Mouse (Mus musculus): ENCODE measurements around the gene Jarid2. TPM values are rescaled to one million over a fixed set of nuclear protein-coding genes. Genes with fewer than 3 reads are reported as not detected.
"Not testable (repeated sequence)": the region's sequence is repeated elsewhere in the genome, so short reads cannot be mapped to it uniquely, and the experiment has no call there.

Gene Jarid2
- 10.2 and 13.6 TPM in 2 replicates for polyA plus RNA-seq (2012; rRNA removed)

DNA sequence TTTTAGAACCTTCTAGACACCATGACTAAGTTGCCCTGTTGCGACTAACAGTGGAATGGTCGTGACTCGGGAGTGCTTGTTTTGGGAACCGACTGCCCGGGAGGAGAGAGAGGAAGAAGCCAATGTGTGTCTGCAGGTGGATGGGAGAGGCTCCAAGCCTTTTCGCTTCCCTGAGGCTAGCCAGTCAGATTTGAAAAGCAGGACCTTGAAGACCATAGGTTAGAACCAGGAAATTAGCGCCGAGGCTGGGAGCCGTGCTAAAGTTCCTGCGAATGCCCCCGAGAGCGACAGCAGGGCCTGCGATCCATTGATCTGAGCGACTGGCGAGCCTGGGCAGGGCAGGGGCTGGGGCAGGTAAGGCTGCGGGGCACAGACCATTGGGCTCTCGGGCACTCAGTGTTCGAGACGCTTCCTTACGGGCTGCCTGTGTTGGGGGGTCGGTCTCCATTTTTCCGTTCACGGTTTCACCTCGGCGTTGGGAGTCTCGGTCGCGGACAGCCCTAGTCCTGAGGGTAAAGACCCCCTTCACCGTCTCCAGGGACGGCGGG is at the start of gene Jarid2:
TSS of gene Jarid2 (plus strand) at position 51 of the 548 bp plus-strand sequence.
- DNase-seq (ENCODE audit: low read depth): no peak

DNA sequence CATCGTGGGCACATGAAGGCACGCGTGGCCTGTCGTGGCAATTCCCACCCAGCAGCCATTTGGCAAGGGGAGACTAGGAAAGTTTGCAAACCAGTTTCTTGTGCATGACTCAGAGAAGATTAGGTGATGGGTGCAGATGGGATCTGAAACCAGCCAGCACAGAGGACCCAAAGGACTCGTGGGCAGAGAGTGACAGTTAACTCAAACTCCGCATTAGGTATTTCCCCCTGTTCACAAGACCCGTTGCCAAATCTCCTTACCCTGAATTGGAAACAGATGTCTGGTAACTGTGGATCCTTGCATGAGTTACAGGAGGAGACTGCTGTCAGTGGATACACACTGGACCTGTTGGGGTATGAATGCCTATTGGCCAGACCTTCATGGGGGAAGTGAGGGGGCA is 48.2 kb upstream of the Jarid2 start:
- DNase-seq (ENCODE audit: low read depth): no peak

DNA sequence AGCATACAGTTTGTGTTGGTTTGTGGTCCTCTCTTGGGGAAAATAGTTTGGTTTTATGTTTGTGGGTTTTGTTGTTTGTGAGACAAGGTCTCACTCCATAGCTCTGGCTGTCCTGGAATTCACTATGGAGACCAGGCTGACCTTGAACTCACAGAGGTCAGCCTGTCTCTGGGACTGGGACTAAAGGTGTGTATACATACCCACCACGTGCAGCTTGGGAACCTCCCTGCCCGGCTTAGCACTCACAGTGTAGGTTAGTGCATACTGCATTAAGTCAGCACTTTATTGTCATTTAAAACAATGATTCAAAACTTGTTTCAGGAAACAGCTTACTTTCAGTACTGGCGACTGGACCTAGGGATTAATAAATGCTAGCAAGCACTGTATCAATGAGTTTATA is 41.1 kb upstream of the Jarid2 start:
- DNase-seq (ENCODE audit: low read depth): no peak

DNA sequence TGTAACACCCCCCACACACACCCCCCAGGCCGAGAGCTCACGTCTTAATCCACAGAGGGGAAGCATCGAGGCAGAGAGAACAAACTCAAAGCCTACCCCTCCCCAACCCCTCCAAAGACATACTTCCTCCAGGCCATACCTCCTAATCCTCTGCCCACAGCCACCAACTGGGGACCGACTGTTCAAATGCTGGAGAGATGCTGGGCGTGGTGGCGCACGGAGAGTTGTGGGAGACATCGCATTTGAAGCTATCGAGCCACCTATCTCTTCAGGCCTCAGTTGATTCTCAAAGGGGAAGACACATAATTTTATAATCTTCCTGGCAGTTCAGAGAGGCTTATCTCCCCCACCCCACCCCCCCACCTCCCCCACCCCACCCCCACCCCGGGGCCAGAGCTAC is 31.6 kb upstream of the Jarid2 start:
- no peak for DNase-seq (ENCODE audit: low read depth)

DNA sequence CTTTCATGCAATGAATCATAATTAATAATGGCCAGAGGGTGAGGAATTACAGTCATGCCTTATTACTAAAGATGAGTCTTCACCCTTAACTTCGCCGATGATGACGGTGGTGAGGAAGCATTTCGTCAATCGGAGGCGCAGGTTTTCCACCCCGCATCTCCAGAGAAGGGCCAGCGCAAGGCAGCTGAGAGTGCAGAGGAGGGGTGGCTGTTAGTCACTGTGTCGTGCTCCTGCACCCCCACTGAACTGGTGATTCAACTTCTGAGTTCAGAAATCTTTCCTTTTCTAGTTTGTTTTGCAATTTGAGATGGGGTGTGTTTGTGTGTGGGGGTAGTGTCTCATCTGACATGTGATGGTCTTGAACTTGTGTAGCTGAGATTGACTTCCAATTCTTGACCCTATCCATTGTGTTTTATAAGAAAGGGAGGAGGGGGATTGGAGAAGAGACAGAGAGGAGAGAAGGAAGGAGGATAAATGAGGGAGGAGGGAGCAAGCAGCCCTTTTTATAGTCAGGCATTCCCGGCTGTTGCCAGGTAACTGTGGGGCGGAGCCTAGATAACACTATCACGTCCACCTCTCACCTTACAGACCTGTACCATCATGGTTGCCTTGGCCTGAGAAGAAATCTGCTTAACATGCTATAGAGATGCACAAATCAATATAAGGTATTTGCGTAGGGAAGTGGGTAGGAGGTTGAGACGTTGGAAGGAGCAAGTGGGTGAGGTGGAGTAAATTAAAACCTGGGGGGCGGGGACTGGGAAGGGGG is 25.1 kb upstream of the Jarid2 start:
- no peak for DNase-seq (ENCODE audit: low read depth)

DNA sequence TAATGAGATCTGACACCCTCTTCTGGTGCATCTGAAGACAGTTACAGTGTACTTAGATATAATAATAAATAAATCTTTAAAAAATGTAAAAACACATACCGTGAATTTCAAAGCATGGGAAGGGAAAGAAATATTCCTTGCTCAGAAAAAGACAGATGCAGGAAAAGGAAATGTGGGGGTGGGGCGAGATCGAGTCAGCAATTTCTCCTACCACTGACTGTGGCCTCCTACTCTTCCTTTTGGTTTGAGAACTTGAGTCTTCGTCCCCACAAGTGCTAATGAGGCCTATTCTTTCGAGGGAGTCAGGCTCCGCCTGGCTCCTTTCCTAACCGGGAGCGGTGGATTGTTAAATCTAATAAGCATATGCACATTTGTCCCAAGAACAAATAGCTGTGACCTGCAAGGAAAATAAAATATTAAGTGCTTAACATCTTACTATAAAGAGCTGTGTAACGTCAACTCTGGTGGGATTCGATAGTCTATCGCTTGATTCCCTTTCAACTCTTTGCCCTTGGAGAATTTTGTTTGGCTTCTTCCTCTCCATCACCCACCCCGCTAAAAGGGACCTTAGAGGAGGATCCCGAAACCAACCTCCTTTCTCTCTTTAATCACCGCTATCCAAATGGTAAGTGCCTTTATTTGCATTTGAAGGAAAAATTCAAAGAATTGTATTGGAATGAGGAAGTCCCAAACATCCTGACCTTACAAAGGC is 24.1 kb upstream of the Jarid2 start:
- DNase-seq (ENCODE audit: low read depth): no peak

DNA sequence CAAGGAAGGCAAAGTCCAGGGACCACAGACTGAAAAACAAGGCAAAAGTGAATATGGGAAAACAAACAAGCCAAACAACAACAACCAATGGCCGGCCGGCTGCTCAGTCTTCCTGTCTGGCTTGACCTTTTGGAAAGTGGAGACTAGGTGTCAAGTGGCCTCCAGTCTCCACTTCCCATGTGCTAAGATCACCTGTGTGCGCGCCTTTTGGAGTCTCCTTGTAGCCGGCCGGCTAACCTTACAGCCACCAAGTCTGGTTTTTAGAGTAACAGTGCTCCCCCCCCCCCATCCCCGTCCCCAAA is 23.6 kb upstream of the Jarid2 start:
- no peak for DNase-seq (ENCODE audit: low read depth)

DNA sequence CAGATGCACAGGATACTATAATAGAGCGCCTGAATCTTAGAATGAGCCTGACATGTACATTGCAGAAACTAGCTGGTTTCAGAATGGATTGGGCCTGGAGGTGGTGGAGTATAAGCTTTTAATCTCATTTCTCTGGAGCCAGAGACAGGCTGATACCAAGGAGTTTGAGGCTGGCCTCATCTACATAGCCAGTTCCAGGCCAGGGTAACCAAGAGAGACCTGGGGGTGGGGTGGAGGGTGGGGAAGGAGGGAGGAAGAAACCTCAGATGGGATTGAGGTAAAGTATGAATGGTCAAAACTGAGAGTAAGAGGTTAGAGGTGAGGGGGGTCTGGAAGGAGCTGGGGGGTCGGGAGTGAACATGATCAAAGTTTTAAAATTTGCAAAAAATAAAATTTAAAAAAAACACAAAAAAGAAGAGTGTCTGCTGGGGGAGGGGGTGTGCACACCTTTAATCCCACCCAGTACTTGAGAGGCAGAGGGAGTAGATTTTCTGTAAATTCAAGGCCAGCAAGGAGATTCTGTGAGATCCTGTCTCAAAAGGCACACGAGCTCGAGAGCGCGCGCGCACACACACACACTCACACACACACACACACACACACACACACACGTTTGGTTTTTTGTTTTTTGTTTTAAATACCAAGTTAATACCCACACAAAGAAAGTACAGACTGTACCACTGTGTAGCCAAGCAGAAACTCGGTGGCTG is 22.9 kb upstream of the Jarid2 start:
- DNase-seq (ENCODE audit: low read depth): no peak

DNA sequence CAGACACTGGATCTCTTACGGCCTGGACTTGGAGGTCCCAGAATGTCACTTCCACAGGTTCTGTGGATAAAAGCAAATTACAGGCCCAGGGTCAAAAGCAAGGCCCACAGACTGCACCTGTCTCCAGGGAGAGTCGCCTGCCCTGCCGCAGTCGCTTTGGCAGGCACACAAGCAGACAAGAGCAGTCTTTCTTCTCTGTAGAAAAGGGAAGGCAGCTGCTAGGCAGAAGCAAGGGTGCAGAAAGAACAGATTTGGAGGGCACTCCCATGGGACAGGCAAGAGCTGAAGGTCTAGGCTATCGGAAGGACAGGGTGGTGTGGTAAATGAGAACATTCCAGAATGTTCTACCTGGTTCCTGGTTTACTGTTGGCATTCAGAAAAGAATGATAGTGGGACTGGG is 22.1 kb upstream of the Jarid2 start:
- DNase-seq (ENCODE audit: low read depth): no peak

DNA sequence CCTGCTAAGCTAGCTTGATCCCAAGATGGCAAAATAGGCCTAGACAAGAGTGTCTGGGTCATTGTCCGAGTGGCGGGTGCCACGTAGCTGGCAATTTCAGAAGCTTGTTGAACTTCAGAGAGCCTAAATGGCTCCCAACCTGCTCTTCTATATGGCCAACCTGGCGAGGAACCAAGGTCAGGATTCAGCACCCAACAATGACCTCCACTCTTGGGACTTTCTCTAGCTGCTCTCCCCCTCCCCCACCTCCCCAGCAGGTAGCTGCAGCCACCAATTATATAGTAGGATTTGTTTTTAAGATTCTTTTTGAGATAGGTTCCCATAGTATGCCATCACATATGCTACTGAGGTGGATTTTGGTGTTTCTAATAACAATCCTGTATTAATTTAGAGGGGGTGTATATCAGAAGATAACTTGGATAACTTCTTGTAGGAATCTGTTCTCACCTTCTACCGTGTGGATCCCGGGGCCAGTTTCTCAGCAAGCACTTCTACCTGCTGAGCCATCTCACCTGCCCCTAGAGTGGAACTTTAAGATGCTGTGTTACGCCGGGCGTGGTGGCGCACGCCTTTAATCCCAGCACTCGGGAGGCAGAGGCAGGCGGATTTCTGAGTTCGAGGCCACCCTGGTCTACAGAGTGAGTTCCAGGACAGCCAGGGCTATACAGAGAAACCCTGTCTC is 20.8 kb upstream of the Jarid2 start:
- no peak for DNase-seq (ENCODE audit: low read depth)

DNA sequence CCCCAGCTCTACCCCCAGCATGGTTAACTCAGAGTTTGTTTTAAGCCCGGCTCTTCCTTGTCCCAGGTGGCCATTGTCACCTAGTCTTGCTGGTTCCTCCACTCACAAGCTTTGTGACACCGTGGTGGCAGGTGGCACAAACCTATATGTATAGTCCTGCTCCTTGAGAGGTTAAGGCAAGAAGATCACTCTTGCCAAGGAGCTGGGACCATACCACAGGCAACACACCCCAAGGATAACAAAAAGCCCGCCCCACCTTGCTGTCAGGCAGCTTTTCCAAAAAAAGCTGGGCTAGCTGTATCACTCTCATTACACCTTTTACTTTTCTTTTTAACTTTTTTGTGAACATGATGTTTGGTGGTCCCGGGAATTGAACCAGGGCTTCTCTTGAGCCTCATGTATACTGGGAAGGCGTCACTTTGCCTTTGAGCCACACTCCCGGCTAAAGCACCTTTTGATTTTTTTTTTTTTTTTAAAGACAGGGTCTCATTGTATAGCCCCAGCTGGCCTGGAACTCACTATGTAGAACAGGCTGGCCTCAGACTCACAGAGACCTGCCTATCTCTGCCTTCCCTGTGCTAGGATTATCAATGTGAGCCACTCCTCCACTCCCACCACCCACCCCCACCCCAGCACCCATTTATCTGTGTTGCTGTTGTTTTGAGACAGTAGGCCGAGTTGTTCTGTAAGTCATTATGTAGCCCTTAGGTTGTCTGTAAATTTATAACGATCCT is 19.4 kb upstream of the Jarid2 start:
- no peak for DNase-seq (ENCODE audit: low read depth)

DNA sequence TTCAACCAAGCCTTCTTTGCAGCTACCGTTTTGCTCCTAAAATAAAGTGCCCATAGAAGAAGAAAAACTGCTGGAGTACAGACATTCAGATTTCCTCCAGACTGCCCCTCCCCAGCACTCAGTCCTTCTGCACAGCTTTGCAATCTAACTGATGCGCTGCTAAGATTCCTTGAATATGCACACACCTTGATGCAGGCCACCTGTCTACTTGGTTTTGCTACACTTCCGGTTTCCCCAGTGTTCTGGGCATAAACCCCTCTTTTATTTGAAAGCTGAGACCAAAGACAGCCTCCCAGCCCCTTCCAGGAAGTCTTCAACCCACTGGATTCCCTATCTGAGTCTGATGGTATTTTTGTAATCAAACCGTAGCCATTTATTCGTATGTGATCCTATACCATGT is 18.2 kb upstream of the Jarid2 start:
- DNase-seq (ENCODE audit: low read depth): no peak

DNA sequence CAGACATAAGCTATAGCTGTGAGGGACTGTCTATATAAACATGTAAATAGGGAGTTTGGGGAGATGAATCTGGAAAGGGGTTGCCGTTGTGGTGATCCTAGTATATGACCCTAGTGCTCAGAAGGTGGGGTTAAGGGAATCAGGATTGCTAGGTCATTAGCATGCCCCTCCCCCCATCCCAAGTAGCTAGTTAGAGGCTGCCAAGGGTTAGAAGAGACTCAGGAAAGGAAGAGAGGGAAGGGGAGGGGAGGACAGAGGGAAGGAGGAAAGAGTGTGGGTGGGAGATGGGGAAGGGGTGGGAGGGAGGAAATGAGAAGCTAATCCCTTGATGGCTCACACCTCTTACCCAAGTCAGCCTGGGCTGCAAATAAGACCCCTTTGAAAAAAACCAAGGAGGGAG is 17.4 kb upstream of the Jarid2 start:
- DNase-seq (ENCODE audit: low read depth): no peak

DNA sequence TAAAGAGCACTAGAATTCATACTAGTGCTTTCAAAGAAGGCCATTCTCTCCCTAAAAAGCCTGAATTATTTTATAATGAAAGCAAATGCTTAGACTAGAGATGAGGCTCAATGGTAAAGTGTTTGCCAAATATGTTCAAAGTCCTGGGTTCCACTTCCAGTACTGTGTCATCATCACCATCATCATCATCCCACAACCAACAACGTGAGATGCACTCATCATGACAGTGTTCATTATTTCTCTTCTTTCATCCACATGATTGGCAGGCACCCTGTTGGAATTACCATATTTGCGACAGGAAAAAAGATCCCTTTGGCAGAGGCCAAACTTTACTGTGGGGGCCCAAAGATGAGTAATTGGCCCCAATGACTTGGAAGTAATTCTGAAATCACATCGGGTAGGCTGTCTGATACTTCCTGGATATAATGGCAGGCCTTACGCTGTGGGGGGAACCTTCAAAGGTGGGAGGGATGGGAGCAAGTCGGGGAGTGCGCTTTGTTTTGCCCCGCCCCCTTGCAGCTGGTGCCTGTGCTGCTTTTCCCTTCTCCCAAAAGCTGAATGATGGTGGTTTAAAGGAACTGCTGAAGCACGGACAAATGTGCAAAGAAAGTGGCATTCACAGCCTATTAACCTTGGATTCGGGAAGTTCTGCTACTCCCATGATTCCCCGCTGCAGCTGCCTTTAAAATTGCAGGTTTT is 13.9 kb upstream of the Jarid2 start:
- no peak for DNase-seq (ENCODE audit: low read depth)

DNA sequence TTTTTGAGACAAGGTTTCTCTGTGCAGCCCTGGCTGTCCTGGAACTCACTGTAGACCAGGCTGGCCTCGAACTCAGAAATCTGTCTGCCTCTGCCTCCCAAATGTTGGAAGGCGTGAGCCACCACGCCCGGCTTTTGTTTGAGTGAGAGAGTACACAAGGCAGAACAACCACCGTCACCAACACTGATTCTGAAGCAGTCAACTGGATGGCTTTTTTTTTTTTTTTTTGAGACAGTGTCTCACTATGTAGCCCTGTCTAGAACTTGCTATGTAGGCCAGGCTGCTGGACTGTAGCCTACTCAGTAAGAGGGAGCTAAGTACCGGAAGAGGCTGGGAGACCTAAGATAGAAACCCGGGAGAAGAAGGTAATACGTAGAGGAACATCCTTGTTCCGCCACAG is 11.4 kb upstream of the Jarid2 start:
- DNase-seq (ENCODE audit: low read depth): no peak

DNA sequence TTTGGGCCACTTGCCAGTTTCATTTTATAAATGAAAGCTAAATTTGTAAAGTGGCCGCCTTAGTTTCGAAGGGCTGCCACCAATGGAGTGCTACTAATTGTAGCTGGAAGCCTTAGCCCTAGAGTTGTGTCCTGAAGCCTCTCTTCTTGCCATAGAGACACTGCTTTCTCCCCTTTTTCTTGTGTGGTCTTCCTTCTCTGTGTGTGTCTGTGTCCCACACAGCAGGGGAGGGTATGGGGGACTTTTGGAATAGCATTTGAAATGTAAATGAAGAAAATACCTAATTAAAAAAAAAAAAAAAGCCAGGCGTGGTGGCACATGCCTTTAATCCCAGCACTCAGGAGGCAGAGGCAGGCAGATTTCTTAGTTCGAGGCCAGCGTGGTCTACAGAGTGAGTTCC is 10.8 kb upstream of the Jarid2 start:
- DNase-seq (ENCODE audit: low read depth): not testable (repeated sequence)

DNA sequence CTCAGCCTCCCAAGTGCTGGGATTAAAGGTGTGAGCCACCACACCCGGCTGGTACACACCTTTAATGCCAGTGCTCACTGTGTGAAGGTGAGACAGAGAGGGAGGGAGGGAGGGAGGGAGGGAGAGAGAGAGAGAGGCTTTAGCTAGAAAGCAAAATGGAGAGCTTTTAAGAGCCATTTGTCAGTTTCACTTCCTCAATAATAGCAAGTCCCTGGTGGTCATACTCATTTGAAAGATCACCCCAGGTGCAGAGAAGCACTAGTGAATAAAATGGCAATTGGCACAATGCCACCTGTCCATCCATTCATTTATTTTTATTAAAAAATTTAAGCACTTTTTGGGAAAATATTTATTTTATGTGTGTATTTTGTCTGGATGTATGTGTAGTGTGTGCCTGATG is 9.2 kb upstream of the Jarid2 start:
- no peak for DNase-seq (ENCODE audit: low read depth)

DNA sequence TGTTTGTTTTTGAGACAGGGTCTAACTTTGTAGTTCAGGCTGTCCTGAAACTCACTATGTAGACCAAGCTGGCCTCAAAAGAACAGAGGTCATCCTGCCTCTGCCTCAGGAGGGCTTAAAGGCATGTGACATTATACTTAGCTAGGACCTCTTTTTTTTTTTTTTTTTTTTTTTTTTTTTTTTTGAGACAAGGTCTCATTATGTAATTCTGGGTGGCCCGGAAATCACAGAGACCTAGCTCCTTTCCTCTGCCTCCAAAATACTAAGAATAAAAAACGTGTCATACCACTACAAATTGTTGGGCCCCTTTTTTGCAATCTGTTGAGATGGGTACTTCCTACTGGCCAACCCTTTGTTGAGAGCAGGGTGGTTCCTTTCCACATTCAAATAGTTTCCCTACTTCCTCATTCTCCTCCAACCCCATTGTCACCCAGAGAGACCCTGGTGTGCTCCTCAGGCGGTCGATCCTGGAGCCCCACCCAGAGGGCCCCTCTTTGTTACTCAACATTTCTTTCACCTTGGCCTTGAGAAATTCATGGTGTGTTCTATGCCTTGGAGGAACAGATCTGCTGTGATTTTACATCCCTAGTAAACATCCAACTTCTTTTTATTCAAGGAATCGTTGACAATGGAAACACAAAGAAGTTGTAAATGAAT is 7.3 kb upstream of the Jarid2 start:
- DNase-seq (ENCODE audit: low read depth): no peak

DNA sequence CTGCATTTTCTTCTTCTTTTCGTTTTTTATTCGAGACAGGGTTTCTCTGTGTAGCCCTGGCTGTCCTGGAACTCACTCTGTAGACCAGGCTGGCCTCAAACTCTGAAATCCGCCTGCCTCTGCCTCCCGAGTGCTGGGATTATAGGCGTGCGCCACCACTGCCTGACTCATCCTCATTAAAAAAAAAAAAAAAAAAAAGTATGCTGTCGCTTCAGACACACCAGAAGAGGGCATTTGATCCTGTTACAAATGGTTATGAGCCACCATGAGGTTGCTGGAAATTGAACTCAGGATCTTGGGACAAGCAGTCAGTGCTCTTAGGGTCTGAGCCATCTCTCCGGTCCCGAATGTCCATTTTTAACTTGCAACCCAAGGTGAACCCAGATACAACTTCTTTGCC is 5.8 kb upstream of the Jarid2 start:
- DNase-seq (ENCODE audit: low read depth): not testable (repeated sequence)

DNA sequence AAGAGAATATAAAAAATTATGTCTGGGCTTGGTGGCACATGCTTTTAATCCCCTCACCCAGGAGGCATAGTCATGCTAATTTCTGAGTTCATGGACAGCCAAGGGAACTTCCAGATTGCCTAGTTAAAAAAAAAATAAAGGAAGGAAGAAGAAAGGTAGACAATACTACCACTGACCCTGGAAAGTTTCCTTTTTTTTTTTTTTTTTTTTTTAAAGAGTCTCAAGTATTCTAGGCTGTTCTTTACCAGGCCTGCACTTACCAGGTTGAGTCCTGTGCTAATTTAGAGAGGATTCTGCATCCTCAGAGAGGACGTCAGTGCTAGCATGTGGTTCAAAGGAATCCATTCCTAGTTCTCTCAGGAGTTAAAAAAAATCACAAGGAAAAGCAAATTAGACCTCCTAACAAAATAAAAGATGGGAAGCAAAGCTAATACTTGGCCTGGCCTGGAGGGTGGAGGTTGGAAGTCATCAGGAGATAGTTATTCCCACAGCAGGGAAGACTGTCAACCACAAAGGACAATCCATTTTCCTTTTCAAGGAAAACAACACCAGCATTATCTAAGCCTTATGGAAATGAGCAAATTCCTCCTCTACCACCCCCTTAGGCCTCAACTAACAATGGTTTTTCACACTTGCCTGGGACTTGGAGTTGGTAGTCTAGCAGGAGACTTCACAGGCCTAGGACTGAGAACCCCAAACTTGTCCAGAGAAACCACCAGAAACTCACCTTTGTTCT is 961 bp upstream of the Jarid2 start:
- DNase-seq (ENCODE audit: low read depth): no peak
